Mouse (Mus musculus): ENCODE measurements around the gene Gabarap. TPM values are rescaled to one million over a fixed set of nuclear protein-coding genes. Genes with fewer than 3 reads are reported as not detected.

The Gabarap gene
- polyA plus RNA-seq, 1 experiment from 2014 or later: 626 TPM

DNA sequence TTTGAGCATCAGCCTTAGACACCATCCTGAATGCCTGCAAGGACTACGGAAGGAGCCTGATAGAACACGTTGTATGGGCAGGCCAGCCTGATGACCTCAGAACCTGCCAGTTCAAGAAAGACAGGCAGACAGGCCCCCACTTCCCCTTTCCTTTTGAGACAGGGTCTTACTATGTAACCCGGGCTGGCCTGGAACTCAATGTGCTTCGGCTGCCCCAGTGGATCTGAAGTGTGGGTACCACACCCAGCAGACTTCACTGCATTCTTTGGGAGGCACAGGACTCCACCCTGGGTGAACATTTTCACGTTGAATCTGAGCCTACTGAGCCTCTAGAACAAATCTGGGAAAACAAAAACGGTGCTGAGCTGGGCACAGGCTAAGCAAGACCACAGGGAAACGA, 47.2 kb downstream of the Gabarap start:
- H3K27me3 ChIP-seq (ENCODE audit: insufficient read depth, low read length): no peaks in the 10 kb centered on the region
- ATAC-seq (replicated peaks; ENCODE audit: low FRiP score, low read depth) (no peak), DNase-seq (ENCODE audit: low spot score) (no peak)
- 79% methylated on average over 7 of the region's 7 CpGs for WGBS
- H3K9ac ChIP-seq (ENCODE audit: low read depth, low read length): no peak overlapping the region
- H3K36me3 ChIP-seq (ENCODE audit: insufficient read depth, low read length): peaks cover 24% of the 10 kb centered on the region
- H3K9me3 ChIP-seq (replicated peaks; ENCODE audit: low read length): no peaks in the 10 kb centered on the region
- TF ChIP-seq CTCF (IDR thresholded peaks at IDR 0.05; ENCODE audit: low read depth): no peak
- no peak overlapping the region for H3K4me3 ChIP-seq (replicated peaks; ENCODE audit: low read depth, low read length)
- no peak overlapping the region for H3K4me2 ChIP-seq (ENCODE audit: low read length)
- H3K4me1 ChIP-seq (replicated peaks; ENCODE audit: insufficient read depth, low read length): no peaks in the 10 kb centered on the region
- H3K27ac ChIP-seq: no peak overlapping the region

DNA sequence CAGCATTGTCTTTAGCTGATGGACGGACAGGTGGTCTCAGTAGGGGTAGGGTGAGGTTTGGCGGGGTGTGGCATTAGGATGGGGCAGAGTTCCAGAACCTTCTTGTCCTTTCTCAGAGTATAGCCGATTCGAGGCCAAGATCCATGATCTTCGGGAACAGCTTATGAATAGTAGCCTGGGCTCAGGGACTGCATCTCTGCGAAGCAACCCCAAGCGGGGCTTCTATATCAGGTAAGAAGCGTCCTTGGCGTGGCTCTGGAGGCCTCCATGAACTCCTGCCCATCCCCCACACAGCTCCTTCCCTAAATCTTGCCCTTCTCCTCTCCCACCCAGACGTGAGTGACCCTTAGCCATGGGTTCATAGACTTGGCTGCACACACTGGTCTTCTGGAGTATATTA, 48.7 kb downstream of the Gabarap start:
- Histone ChIP-seq H3K9ac (ENCODE audit: low read depth, low read length) (no peak overlapping the region), H3K36me3 (ENCODE audit: insufficient read depth, low read length) (peaks cover 24% of the 10 kb centered on the region), H3K4me3 (replicated peaks; ENCODE audit: low read depth, low read length) (no peak overlapping the region), H3K4me2 (ENCODE audit: low read length) (no peak overlapping the region), H3K27me3 (ENCODE audit: insufficient read depth, low read length) (no peaks in the 10 kb centered on the region), H3K27ac (no peak overlapping the region), H3K4me1 (replicated peaks; ENCODE audit: insufficient read depth, low read length) (no peaks in the 10 kb centered on the region), H3K9me3 (replicated peaks; ENCODE audit: low read length) (no peaks in the 10 kb centered on the region)
- no peak for TF ChIP-seq CTCF (IDR thresholded peaks at IDR 0.05; ENCODE audit: low read depth)
- DNase-seq (ENCODE audit: low spot score) (no peak), ATAC-seq (replicated peaks; ENCODE audit: low FRiP score, low read depth) (no peak)
- WGBS: 88% methylated on average over 10 of the region's 10 CpGs

DNA sequence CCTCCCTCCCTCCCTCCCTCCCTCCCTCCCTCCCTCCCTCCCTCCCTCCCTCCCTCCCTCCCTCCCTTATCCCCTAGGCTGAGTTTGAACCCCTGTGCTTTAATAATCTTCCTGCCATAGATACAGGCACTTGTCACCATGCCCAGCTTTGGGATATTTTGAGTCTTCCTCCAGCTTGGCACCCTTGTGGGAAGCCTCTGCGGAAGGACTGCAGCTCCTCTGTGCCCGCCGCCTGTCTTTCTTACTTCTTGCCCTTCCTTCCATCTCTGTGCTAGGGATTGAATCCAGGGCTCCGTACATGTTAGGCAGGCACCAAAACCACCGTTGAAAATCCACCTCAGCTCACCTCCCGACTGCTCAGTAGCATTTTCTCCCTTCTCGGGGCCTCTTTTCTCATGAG, 49.2 kb downstream of the Gabarap start:
- Histone ChIP-seq H3K9me3 (replicated peaks; ENCODE audit: low read length) (no peaks in the 10 kb centered on the region), H3K9ac (ENCODE audit: low read depth, low read length) (no peak overlapping the region), H3K27ac (no peak overlapping the region), H3K4me2 (ENCODE audit: low read length) (no peak overlapping the region), H3K27me3 (ENCODE audit: insufficient read depth, low read length) (no peaks in the 10 kb centered on the region), H3K4me3 (replicated peaks; ENCODE audit: low read depth, low read length) (no peak overlapping the region), H3K4me1 (replicated peaks; ENCODE audit: insufficient read depth, low read length) (no peaks in the 10 kb centered on the region), H3K36me3 (ENCODE audit: insufficient read depth, low read length) (peaks cover 24% of the 10 kb centered on the region)
- DNase-seq (ENCODE audit: low spot score) (no peak), ATAC-seq (replicated peaks; ENCODE audit: low FRiP score, low read depth) (no peak)
- no peak for TF ChIP-seq CTCF (IDR thresholded peaks at IDR 0.05; ENCODE audit: low read depth)
- WGBS: 90% methylated on average over 7 of the region's 7 CpGs

DNA sequence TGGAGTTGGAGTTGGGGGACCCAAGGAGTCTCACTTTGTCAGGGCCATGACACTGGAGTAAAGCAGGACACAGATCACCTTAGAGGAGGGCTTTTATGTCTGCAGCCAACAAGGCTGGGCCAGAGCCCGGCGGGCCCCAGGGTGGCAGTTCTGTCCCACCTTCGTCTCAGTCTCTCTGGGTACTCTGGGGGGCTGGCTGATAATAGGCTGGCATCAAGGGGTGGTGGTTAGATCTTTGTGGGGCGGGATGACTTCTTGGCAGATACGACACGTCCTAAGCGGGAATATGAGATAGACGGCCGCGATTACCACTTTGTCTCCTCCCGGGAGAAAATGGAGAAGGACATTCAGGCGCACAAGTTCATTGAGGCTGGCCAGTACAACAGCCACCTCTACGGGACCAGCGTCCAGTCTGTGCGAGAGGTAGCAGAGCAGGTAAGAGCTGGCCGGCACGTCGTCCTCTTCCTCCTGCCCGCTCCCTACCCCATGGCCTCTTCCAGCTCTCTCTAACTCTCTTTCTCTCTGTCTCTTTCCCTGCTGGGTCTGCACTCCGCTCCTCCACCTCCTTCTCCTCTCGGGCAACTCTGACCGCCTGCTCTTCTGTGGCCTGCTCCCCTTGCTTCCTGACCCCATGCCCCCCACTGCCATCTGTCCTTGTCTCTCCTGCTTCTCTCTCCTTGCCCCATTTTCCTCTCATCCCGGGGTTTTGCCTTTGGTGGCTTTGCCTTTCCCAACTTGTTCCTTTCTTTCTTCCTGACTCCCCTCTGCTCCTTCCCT, 51.6 kb downstream of the Gabarap start:
- WGBS: 84% methylated on average over 23 of the region's 23 CpGs
- Histone ChIP-seq H3K27ac (no peak overlapping the region), H3K4me2 (ENCODE audit: low read length) (no peak overlapping the region), H3K36me3 (ENCODE audit: insufficient read depth, low read length) (peaks cover 24% of the 10 kb centered on the region), H3K9me3 (replicated peaks; ENCODE audit: low read length) (no peaks in the 10 kb centered on the region), H3K4me1 (replicated peaks; ENCODE audit: insufficient read depth, low read length) (no peaks in the 10 kb centered on the region), H3K9ac (ENCODE audit: low read depth, low read length) (no peak overlapping the region), H3K27me3 (ENCODE audit: insufficient read depth, low read length) (no peaks in the 10 kb centered on the region), H3K4me3 (replicated peaks; ENCODE audit: low read depth, low read length) (no peak overlapping the region)
- DNase-seq (ENCODE audit: low spot score) (no peak), ATAC-seq (replicated peaks; ENCODE audit: low FRiP score, low read depth) (no peak)
- no peak for TF ChIP-seq CTCF (IDR thresholded peaks at IDR 0.05; ENCODE audit: low read depth)

DNA sequence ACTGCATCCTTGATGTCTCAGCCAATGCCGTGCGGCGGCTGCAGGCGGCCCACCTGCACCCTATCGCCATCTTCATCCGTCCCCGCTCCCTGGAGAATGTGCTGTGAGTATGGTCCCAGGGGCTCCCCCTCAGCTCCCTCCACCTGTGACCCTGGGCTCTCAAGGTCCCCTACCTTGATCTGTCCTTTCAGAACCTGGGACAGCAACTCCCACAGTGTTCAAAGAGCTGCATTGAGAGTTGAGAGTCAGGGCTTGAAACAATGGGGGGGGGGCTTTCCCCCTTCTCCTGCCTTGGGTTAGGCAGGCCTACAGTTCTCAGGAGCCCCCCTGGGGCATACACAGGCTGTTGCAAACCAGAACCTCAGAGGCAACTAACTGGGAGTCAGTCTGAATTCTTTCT, 52.7 kb downstream of the Gabarap start:
- DNase-seq (ENCODE audit: low spot score): no peak
- H3K36me3 ChIP-seq (ENCODE audit: insufficient read depth, low read length): peaks cover 24% of the 10 kb centered on the region
- H3K27ac ChIP-seq: no peak overlapping the region
- no peak overlapping the region for H3K4me2 ChIP-seq (ENCODE audit: low read length)
- H3K4me1 ChIP-seq (replicated peaks; ENCODE audit: insufficient read depth, low read length): no peaks in the 10 kb centered on the region
- ATAC-seq (replicated peaks; ENCODE audit: low FRiP score, low read depth): no peak
- no peaks in the 10 kb centered on the region for H3K9me3 ChIP-seq (replicated peaks; ENCODE audit: low read length)
- no peak overlapping the region for H3K4me3 ChIP-seq (replicated peaks; ENCODE audit: low read depth, low read length)
- no peaks in the 10 kb centered on the region for H3K27me3 ChIP-seq (ENCODE audit: insufficient read depth, low read length)
- no peak overlapping the region for H3K9ac ChIP-seq (ENCODE audit: low read depth, low read length)
- TF ChIP-seq CTCF (IDR thresholded peaks at IDR 0.05; ENCODE audit: low read depth): no peak
- WGBS: 87% methylated on average over 7 of the region's 7 CpGs

MicroRNAs within 50 kb of the gene (microRNA counts, 519-probe panel; counts per million panel counts)
- microRNA mmu-miR-324-3p (330 counts per million, percentile 68 among the panel's probes with 10 or more counts), microRNA mmu-miR-324-5p (4,386 counts per million, percentile 77 among the panel's probes with 10 or more counts)

Small RNA genes lying within 50 kb of the gene (microRNA-seq; reads per million reads assigned to microRNA genes)
- not detected for gene Gm44349
- 2,007 reads per million, percentile 84 among the genes with 10 or more reads in this experiment for gene Mir324

Other genes starting within 250 kb of the Gabarap start
- 19.0 and 21.0 TPM in 2 replicates for gene Polr2a, start 232.5 kb upstream of the Gabarap start, polyA plus RNA-seq (2015; fragmentation: Nextera tagmentation; extraction: Ambion mirVana)
- 0.17 TPM in 1 of 2 replicates, not detected in the other for gene Slc35g3, start 229.2 kb upstream of the Gabarap start, polyA plus RNA-seq (2015; fragmentation: Nextera tagmentation; extraction: Ambion mirVana)
- 2.7 and 3.3 TPM in 2 replicates for gene Zbtb4, start 225.2 kb upstream of the Gabarap start, polyA plus RNA-seq (2015; fragmentation: Nextera tagmentation; extraction: Ambion mirVana)
- gene Chrnb1, start 195.2 kb upstream of the Gabarap start, polyA plus RNA-seq (2015; fragmentation: Nextera tagmentation; extraction: Ambion mirVana): 12.0 and 12.1 TPM in 2 replicates
- gene Fgf11, start 189.3 kb upstream of the Gabarap start, polyA plus RNA-seq (2015; fragmentation: Nextera tagmentation; extraction: Ambion mirVana): 0.63 and 0.98 TPM in 2 replicates
- 22.9 and 23.0 TPM in 2 replicates for gene Tmem102, start 185.5 kb upstream of the Gabarap start, polyA plus RNA-seq (2015; fragmentation: Nextera tagmentation; extraction: Ambion mirVana)
- gene Gm39566, start 175.8 kb upstream of the Gabarap start, polyA plus RNA-seq (2015; fragmentation: Nextera tagmentation; extraction: Ambion mirVana): not detected in 2 replicates
- not detected in 2 replicates for gene Spem2, start 172.7 kb upstream of the Gabarap start, polyA plus RNA-seq (2015; fragmentation: Nextera tagmentation; extraction: Ambion mirVana)
- not detected in 2 replicates for gene Spem1, start 169.0 kb upstream of the Gabarap start, polyA plus RNA-seq (2015; fragmentation: Nextera tagmentation; extraction: Ambion mirVana)
- 4.1 and 4.7 TPM in 2 replicates for gene Nlgn2, start 153.4 kb upstream of the Gabarap start, polyA plus RNA-seq (2015; fragmentation: Nextera tagmentation; extraction: Ambion mirVana)
- gene Tmem256, start 152.6 kb upstream of the Gabarap start, polyA plus RNA-seq (2015; fragmentation: Nextera tagmentation; extraction: Ambion mirVana): 485 and 528 TPM in 2 replicates
- 96.4 and 102 TPM in 2 replicates for gene Plscr3, start 144.8 kb upstream of the Gabarap start, polyA plus RNA-seq (2015; fragmentation: Nextera tagmentation; extraction: Ambion mirVana)
- gene Tnk1, start 132.4 kb upstream of the Gabarap start, polyA plus RNA-seq (2015; fragmentation: Nextera tagmentation; extraction: Ambion mirVana): 6.3 and 7.0 TPM in 2 replicates
- not detected in 2 replicates for gene Tmem95, start 113.1 kb upstream of the Gabarap start, polyA plus RNA-seq (2015; fragmentation: Nextera tagmentation; extraction: Ambion mirVana)
- 7.7 and 7.8 TPM in 2 replicates for gene Kctd11, start 109.7 kb upstream of the Gabarap start, polyA plus RNA-seq (2015; fragmentation: Nextera tagmentation; extraction: Ambion mirVana)
- gene Acap1, start 95.6 kb upstream of the Gabarap start, polyA plus RNA-seq (2015; fragmentation: Nextera tagmentation; extraction: Ambion mirVana): 0.33 and 0.48 TPM in 2 replicates
- 12.5 and 13.0 TPM in 2 replicates for gene 2810408A11Rik, start 90.2 kb upstream of the Gabarap start, polyA plus RNA-seq (2015; fragmentation: Nextera tagmentation; extraction: Ambion mirVana)
- 9.7 and 12.7 TPM in 2 replicates for gene Neurl4, start 90.1 kb upstream of the Gabarap start, polyA plus RNA-seq (2015; fragmentation: Nextera tagmentation; extraction: Ambion mirVana)
- gene Gps2, start 77.3 kb upstream of the Gabarap start, polyA plus RNA-seq (2015; fragmentation: Nextera tagmentation; extraction: Ambion mirVana): 63.0 and 65.0 TPM in 2 replicates
- gene Eif5a, start 69.2 kb upstream of the Gabarap start, polyA plus RNA-seq (2015; fragmentation: Nextera tagmentation; extraction: Ambion mirVana): 1,371 and 1,476 TPM in 2 replicates
- 6.8 and 7.5 TPM in 2 replicates for gene Ybx2, start 55.3 kb upstream of the Gabarap start, polyA plus RNA-seq (2015; fragmentation: Nextera tagmentation; extraction: Ambion mirVana)
- gene Slc2a4, start 43.0 kb upstream of the Gabarap start, polyA plus RNA-seq (2015; fragmentation: Nextera tagmentation; extraction: Ambion mirVana): 21.4 and 23.1 TPM in 2 replicates
- gene Cldn7, start 26.4 kb upstream of the Gabarap start, polyA plus RNA-seq (2015; fragmentation: Nextera tagmentation; extraction: Ambion mirVana): 238 and 246 TPM in 2 replicates
- gene Ctdnep1, start 10.0 kb upstream of the Gabarap start, polyA plus RNA-seq (2015; fragmentation: Nextera tagmentation; extraction: Ambion mirVana): 28.3 and 29.1 TPM in 2 replicates
- gene Elp5, start 8.6 kb upstream of the Gabarap start, polyA plus RNA-seq (2015; fragmentation: Nextera tagmentation; extraction: Ambion mirVana): 97.3 and 97.9 TPM in 2 replicates
- 61.9 and 62.6 TPM in 2 replicates for gene Phf23, start 4.6 kb downstream of the Gabarap start, polyA plus RNA-seq (2015; fragmentation: Nextera tagmentation; extraction: Ambion mirVana)
- 25.8 and 27.1 TPM in 2 replicates for gene Dvl2, start 9.5 kb downstream of the Gabarap start, polyA plus RNA-seq (2015; fragmentation: Nextera tagmentation; extraction: Ambion mirVana)
- 178 and 197 TPM in 2 replicates for gene Acadvl, start 24.3 kb downstream of the Gabarap start, polyA plus RNA-seq (2015; fragmentation: Nextera tagmentation; extraction: Ambion mirVana)
- gene Dlg4, start 25.8 kb downstream of the Gabarap start, polyA plus RNA-seq (2015; fragmentation: Nextera tagmentation; extraction: Ambion mirVana): 4.3 and 6.5 TPM in 2 replicates
- 2.5 and 2.9 TPM in 2 replicates for gene Asgr1, start 62.9 kb downstream of the Gabarap start, polyA plus RNA-seq (2015; fragmentation: Nextera tagmentation; extraction: Ambion mirVana)
- gene Asgr2, start 101.5 kb downstream of the Gabarap start, polyA plus RNA-seq (2015; fragmentation: Nextera tagmentation; extraction: Ambion mirVana): 0.14 TPM in 1 of 2 replicates, not detected in the other
- gene Mgl2, start 139.2 kb downstream of the Gabarap start, polyA plus RNA-seq (2015; fragmentation: Nextera tagmentation; extraction: Ambion mirVana): 0.37 and 0.47 TPM in 2 replicates
- 0.99 and 1.4 TPM in 2 replicates for gene Clec10a, start 165.1 kb downstream of the Gabarap start, polyA plus RNA-seq (2015; fragmentation: Nextera tagmentation; extraction: Ambion mirVana)
- gene Slc16a11, start 221.6 kb downstream of the Gabarap start, polyA plus RNA-seq (2015; fragmentation: Nextera tagmentation; extraction: Ambion mirVana): 11.2 and 12.6 TPM in 2 replicates
- gene Slc16a13, start 229.9 kb downstream of the Gabarap start, polyA plus RNA-seq (2015; fragmentation: Nextera tagmentation; extraction: Ambion mirVana): 20.6 and 21.4 TPM in 2 replicates
- 22.0 TPM in 2 replicates for gene Bcl6b, start 238.7 kb downstream of the Gabarap start, polyA plus RNA-seq (2015; fragmentation: Nextera tagmentation; extraction: Ambion mirVana)
- gene 0610010K14Rik, start 246.8 kb downstream of the Gabarap start, polyA plus RNA-seq (2015; fragmentation: Nextera tagmentation; extraction: Ambion mirVana): 147 and 150 TPM in 2 replicates
- 15.6 and 15.9 TPM in 2 replicates for gene Gm21988, start 248.7 kb downstream of the Gabarap start, polyA plus RNA-seq (2015; fragmentation: Nextera tagmentation; extraction: Ambion mirVana)
- 455 and 492 TPM in 2 replicates for gene Rnasek, start 248.7 kb downstream of the Gabarap start, polyA plus RNA-seq (2015; fragmentation: Nextera tagmentation; extraction: Ambion mirVana)